Mouse (Mus musculus): ENCODE measurements around the gene Arpc5.

DNA sequence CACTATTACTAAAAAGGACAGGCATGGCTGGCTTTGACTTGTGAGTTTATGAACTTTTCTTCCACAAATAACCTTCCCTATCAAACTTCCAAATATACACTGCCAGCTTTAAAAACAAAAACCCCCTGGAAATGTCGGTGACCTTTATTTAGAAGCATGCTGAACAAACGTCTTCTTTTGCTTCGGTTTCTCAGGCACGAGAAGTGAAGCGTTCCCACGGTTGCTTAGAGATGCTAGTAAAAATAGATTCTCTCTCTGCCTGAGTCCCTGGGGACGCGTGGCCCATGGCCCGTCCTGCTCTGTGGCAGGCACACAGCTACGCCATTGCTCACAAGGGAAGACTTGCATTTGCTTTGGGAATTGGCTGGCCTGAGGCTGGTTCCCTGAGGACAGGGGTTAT lies 51.5 kb downstream of the Arpc5 start:
- no peak for TF ChIP-seq CTCF (IDR thresholded peaks at IDR 0.05; ENCODE audit: low read depth)
- TF ChIP-seq EP300 (IDR thresholded peaks at IDR 0.05; ENCODE audit: low read depth): no peak
